Mouse (Mus musculus): ENCODE results near the gene Myh3. TPM values are rescaled to one million over a fixed set of nuclear protein-coding genes. Genes with fewer than 3 reads are reported as not detected.

Myh3 gene
- polyA plus RNA-seq (2012; rRNA removed; ENCODE audit: low replicate concordance): 0.01 TPM in 1 of 2 replicates, not detected in the other

DNA sequence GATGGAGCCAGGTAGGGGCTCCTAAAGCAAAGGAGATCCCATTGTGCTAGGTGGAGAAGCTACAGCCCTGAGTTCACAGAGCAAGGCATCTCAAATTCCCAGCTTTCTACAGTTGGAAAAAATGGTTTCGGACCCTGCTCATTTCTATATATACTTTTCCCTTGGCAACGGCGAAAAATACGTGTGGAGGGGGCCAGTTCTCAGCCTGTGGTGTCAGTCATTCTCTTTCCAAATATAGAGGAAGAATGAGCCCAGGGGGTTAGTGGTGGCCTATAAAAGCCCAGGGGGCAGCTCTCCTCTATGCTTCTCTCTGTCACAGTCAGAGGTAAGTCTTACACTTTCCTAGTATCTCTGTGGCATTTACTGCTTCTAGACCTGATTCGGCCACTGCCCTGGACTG lies at the start of gene Myh3:
Gene Myh3, plus strand, starts transcription at position 301 of the 400 bp plus-strand sequence.

DNA sequence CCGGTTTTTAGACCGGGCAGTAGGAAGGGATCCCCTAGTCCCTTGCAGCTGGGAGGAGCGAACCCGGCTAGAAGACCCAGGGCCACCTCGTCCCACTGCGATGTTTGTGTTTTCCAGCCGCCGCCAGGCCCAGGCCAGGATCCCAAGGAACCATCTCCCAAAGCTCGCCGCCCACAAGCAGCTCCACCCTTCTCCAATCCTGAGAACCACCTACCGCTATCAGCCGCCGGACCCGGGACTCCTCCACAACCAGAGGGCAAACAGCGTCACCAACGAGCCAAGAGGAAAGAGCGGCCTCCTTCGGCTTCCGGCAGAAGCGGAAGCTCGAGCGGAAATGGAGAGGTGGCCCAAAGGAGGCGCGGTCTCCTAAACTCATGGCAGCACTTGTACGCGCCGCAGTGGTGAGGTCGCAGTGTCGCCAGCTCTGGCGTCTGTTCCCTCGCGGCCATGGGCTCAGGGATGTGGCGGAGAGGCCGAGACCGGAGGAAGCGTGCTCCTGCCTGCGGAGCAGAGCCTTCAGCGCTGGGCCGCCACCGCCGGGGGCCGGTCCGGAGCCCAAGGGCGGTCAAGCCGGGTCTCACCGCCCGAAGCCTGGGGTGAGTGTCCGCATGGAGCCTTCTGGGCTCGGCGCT lies 25.7 kb upstream of the Myh3 start, which contains the start of the genes Adprm and Sco1:
Gene Adprm, minus strand, starts transcription at position 274 of the 632 bp plus-strand sequence.
Gene Sco1, plus strand, starts transcription at position 350 of the 632 bp plus-strand sequence.

Other genes starting within 250 kb of the Myh3 start
- 0.87 and 2.2 TPM in 2 replicates for gene Pirt, start 166.3 kb upstream of the Myh3 start, polyA plus RNA-seq (2012; rRNA removed; ENCODE audit: low replicate concordance)
- gene Tmem238l, start 121.7 kb upstream of the Myh3 start, polyA plus RNA-seq (2012; rRNA removed; ENCODE audit: low replicate concordance): 69.6 and 148 TPM in 2 replicates
- gene Tmem220, start 53.1 kb upstream of the Myh3 start, polyA plus RNA-seq (2012; rRNA removed; ENCODE audit: low replicate concordance): 2.7 and 2.9 TPM in 2 replicates
- gene Adprm, start 25.7 kb upstream of the Myh3 start, polyA plus RNA-seq (2012; rRNA removed; ENCODE audit: low replicate concordance): 5.8 and 9.4 TPM in 2 replicates
- 8.1 and 10.3 TPM in 2 replicates for gene Sco1, start 25.6 kb upstream of the Myh3 start, polyA plus RNA-seq (2012; rRNA removed; ENCODE audit: low replicate concordance)
- gene Myh2, start 92.7 kb downstream of the Myh3 start, polyA plus RNA-seq (2012; rRNA removed; ENCODE audit: low replicate concordance): not detected in 2 replicates
- gene Myh1, start 121.8 kb downstream of the Myh3 start, polyA plus RNA-seq (2012; rRNA removed; ENCODE audit: low replicate concordance): not detected in 2 replicates
- gene Myh4, start 159.7 kb downstream of the Myh3 start, polyA plus RNA-seq (2012; rRNA removed; ENCODE audit: low replicate concordance): not detected in 2 replicates
- gene Myh8, start 198.8 kb downstream of the Myh3 start, polyA plus RNA-seq (2012; rRNA removed; ENCODE audit: low replicate concordance): not detected in 2 replicates
- not detected in 2 replicates for gene Myh13, start 243.4 kb downstream of the Myh3 start, polyA plus RNA-seq (2012; rRNA removed; ENCODE audit: low replicate concordance)

All from duodenum, adult 2 months (tissue).